Mouse (Mus musculus) kidney, adult 9 months (tissue): ENCODE data around the gene Hyal1.

Experiments
- DNase-seq: peaks from one replicate; pipeline ENCODE4 v3.0.0; 2022

The Hyal1 gene

GRCm38 (mm10) chr9:107624951-107625350 lies 48.2 kb downstream of the Hyal1 start:
- DNase-seq = no peak

- DNase-seq = no peak
These were observed 48.8 kb downstream of the Hyal1 start for GRCm38 (mm10) chr9:107625351-107626128.

- DNase-seq = no peak
These were observed 49.6 kb downstream of the Hyal1 start for GRCm38 (mm10) chr9:107626158-107626843.

- DNase-seq = peak; percentile 83
These were observed 50.1 kb downstream of the Hyal1 start for GRCm38 (mm10) chr9:107626844-107627277.

GRCm38 (mm10) chr9:107627387-107628255 lies 50.9 kb downstream of the Hyal1 start:
- no peak for DNase-seq

- DNase-seq = peak; percentile 72
These were observed 52.1 kb downstream of the Hyal1 start for GRCm38 (mm10) chr9:107628721-107629410.

- no peak for DNase-seq
These were observed 52.6 kb downstream of the Hyal1 start for GRCm38 (mm10) chr9:107629411-107629730.

- no peak for DNase-seq
These were observed 53.2 kb downstream of the Hyal1 start for GRCm38 (mm10) chr9:107629901-107630425.

GRCm38 (mm10) chr9:107630576-107630975 lies 53.8 kb downstream of the Hyal1 start:
- no peak for DNase-seq
